Mouse (Mus musculus): ENCODE measurements around the gene Hsd11b1. TPM values are rescaled to one million over a fixed set of nuclear protein-coding genes. Genes with fewer than 3 reads are reported as not detected.

The Hsd11b1 gene
- polyA plus RNA-seq, 1 experiment from 2014 or later: 1.3 TPM

- ATAC-seq (ENCODE audit: low FRiP score, low read depth): peak; percentile 57
- no peaks in the 10 kb centered on the region for H3K36me3 ChIP-seq
- H3K4me1 ChIP-seq: no peaks in the 10 kb centered on the region
- H3K27ac ChIP-seq: no peak overlapping the region
- H3K4me3 ChIP-seq: no peak overlapping the region
- H3K27me3 ChIP-seq: no peaks in the 10 kb centered on the region
- 73% methylated on average over 5 of the region's 5 CpGs for WGBS
- no peak overlapping the region for H3K9ac ChIP-seq
- no peak overlapping the region for H3K4me2 ChIP-seq (replicated peaks)
- H3K9me3 ChIP-seq: no peaks in the 10 kb centered on the region
These were observed 49.8 kb downstream of the Hsd11b1 start for GRCm38 (mm10) chr1:193214053-193214452.

- H3K9me3 ChIP-seq: no peaks in the 10 kb centered on the region
- no peak overlapping the region for H3K27ac ChIP-seq
- H3K9ac ChIP-seq: no peak overlapping the region
- H3K27me3 ChIP-seq: no peaks in the 10 kb centered on the region
- WGBS: 75% methylated on average over 5 of the region's 5 CpGs
- ATAC-seq (ENCODE audit: low FRiP score, low read depth): no peak
- H3K4me2 ChIP-seq (replicated peaks): no peak overlapping the region
- H3K4me3 ChIP-seq: no peak overlapping the region
- H3K4me1 ChIP-seq: no peaks in the 10 kb centered on the region
- no peaks in the 10 kb centered on the region for H3K36me3 ChIP-seq
These were observed 52.5 kb downstream of the Hsd11b1 start for GRCm38 (mm10) chr1:193211371-193211770.

- no peak for ATAC-seq (ENCODE audit: low FRiP score, low read depth)
- H3K36me3 ChIP-seq: no peaks in the 10 kb centered on the region
- 27% methylated on average over 2 of the region's 2 CpGs for WGBS
These were observed 55.7 kb downstream of the Hsd11b1 start for GRCm38 (mm10) chr1:193208178-193208577.

GRCm38 (mm10) chr1:193207503-193207902 lies 56.4 kb downstream of the Hsd11b1 start, which contains the start of gene Lamb3:
TSS of gene Lamb3 (plus strand) at chr1:193207699.
- no peak within 1 kb of the TSS for H3K27ac ChIP-seq
- no peak for ATAC-seq (ENCODE audit: low FRiP score, low read depth)
- H3K4me1 ChIP-seq: no peaks in the 10 kb centered on the region
- H3K27me3 ChIP-seq: no peaks in the 10 kb centered on the region
- H3K9ac ChIP-seq: no peak within 1 kb of the TSS
- no peak within 1 kb of the TSS for H3K4me3 ChIP-seq
- no peaks in the 10 kb centered on the region for H3K9me3 ChIP-seq
- 95% methylated on average over 3 of the region's 3 CpGs for WGBS
- no peaks in the 10 kb centered on the region for H3K36me3 ChIP-seq
- H3K4me2 ChIP-seq (replicated peaks): no peak within 1 kb of the TSS

More at GRCm38 (mm10) chr1:193208178-193208577, 55.7 kb downstream of the Hsd11b1 start:
- H3K4me1 ChIP-seq: no peaks in the 10 kb centered on the region
- no peak overlapping the region for H3K9ac ChIP-seq
- no peak overlapping the region for H3K4me3 ChIP-seq
- H3K9me3 ChIP-seq: no peaks in the 10 kb centered on the region
- H3K27ac ChIP-seq: no peak overlapping the region
- H3K4me2 ChIP-seq (replicated peaks): no peak overlapping the region
- no peaks in the 10 kb centered on the region for H3K27me3 ChIP-seq

GRCm38 (mm10) chr1:193205431-193205830 lies 58.4 kb downstream of the Hsd11b1 start:
- no peaks in the 10 kb centered on the region for H3K27me3 ChIP-seq
- ATAC-seq (ENCODE audit: low FRiP score, low read depth): no peak
- WGBS: 86% methylated on average over 2 of the region's 2 CpGs

GRCm38 (mm10) chr1:193203821-193204220 lies 60.1 kb downstream of the Hsd11b1 start:
- Histone ChIP-seq H3K9me3 (no peaks in the 10 kb centered on the region), H3K27ac (no peak overlapping the region), H3K27me3 (no peaks in the 10 kb centered on the region), H3K9ac (no peak overlapping the region), H3K4me1 (no peaks in the 10 kb centered on the region), H3K36me3 (no peaks in the 10 kb centered on the region), H3K4me3 (no peak overlapping the region), H3K4me2 (replicated peaks) (no peak overlapping the region)
- no peak for ATAC-seq (ENCODE audit: low FRiP score, low read depth)
- WGBS: 38% methylated on average over 2 of the region's 2 CpGs

More at GRCm38 (mm10) chr1:193205431-193205830, 58.4 kb downstream of the Hsd11b1 start:
- Histone ChIP-seq H3K9me3 (no peaks in the 10 kb centered on the region), H3K4me2 (replicated peaks) (no peak overlapping the region), H3K27ac (no peak overlapping the region), H3K9ac (no peak overlapping the region), H3K4me1 (no peaks in the 10 kb centered on the region), H3K36me3 (no peaks in the 10 kb centered on the region), H3K4me3 (no peak overlapping the region)

GRCm38 (mm10) chr1:193201383-193201778 lies 62.5 kb downstream of the Hsd11b1 start, which contains the start of gene Traf3ip3:
TSS of gene Traf3ip3 (minus strand) at chr1:193201703.
- Histone ChIP-seq H3K36me3 (no peaks in the 10 kb centered on the region), H3K9me3 (no peaks in the 10 kb centered on the region), H3K4me3 (no peak within 1 kb of the TSS), H3K27ac (no peak within 1 kb of the TSS), H3K27me3 (no peaks in the 10 kb centered on the region), H3K9ac (no peak within 1 kb of the TSS), H3K4me2 (replicated peaks) (no peak within 1 kb of the TSS), H3K4me1 (no peaks in the 10 kb centered on the region)
- WGBS: 54% methylated on average over 5 of the region's 5 CpGs
- no peak for ATAC-seq (ENCODE audit: low FRiP score, low read depth)

GRCm38 (mm10) chr1:193200640-193201382 lies 63.1 kb downstream of the Hsd11b1 start:
- Histone ChIP-seq H3K36me3 (no peaks in the 10 kb centered on the region), H3K4me3 (no peak overlapping the region), H3K4me1 (no peaks in the 10 kb centered on the region), H3K9ac (no peak overlapping the region), H3K27ac (no peak overlapping the region), H3K27me3 (no peaks in the 10 kb centered on the region), H3K4me2 (replicated peaks) (no peak overlapping the region), H3K9me3 (no peaks in the 10 kb centered on the region)
- ATAC-seq (ENCODE audit: low FRiP score, low read depth): no peak
- 86% methylated on average over 8 of the region's 8 CpGs for WGBS

- no peaks in the 10 kb centered on the region for H3K9me3 ChIP-seq
- WGBS: 82% methylated on average over 2 of the region's 2 CpGs
- ATAC-seq (ENCODE audit: low FRiP score, low read depth): no peak
- no peaks in the 10 kb centered on the region for H3K4me1 ChIP-seq
- no peak overlapping the region for H3K27ac ChIP-seq
- H3K9ac ChIP-seq: no peak overlapping the region
- H3K36me3 ChIP-seq: no peaks in the 10 kb centered on the region
- H3K4me2 ChIP-seq (replicated peaks): no peak overlapping the region
- H3K27me3 ChIP-seq: no peaks in the 10 kb centered on the region
- H3K4me3 ChIP-seq: no peak overlapping the region
These were observed 65.6 kb downstream of the Hsd11b1 start for GRCm38 (mm10) chr1:193198312-193198711.

GRCm38 (mm10) chr1:193197494-193198205 lies 66.2 kb downstream of the Hsd11b1 start:
- Histone ChIP-seq H3K4me1 (no peaks in the 10 kb centered on the region), H3K36me3 (no peaks in the 10 kb centered on the region), H3K27me3 (no peaks in the 10 kb centered on the region), H3K27ac (no peak overlapping the region), H3K9ac (no peak overlapping the region), H3K4me3 (no peak overlapping the region), H3K4me2 (replicated peaks) (no peak overlapping the region), H3K9me3 (no peaks in the 10 kb centered on the region)
- no peak for ATAC-seq (ENCODE audit: low FRiP score, low read depth)
- 87% methylated on average over 18 of the region's 18 CpGs for WGBS

GRCm38 (mm10) chr1:193195169-193195810 lies 68.6 kb downstream of the Hsd11b1 start:
- Histone ChIP-seq H3K4me3 (no peak overlapping the region), H3K36me3 (no peaks in the 10 kb centered on the region), H3K27ac (no peak overlapping the region), H3K4me2 (replicated peaks) (no peak overlapping the region), H3K4me1 (peaks cover 13% of the 10 kb centered on the region), H3K9me3 (no peaks in the 10 kb centered on the region), H3K27me3 (no peaks in the 10 kb centered on the region), H3K9ac (no peak overlapping the region)
- ATAC-seq (ENCODE audit: low FRiP score, low read depth): no peak
- 58% methylated on average over 3 of the region's 3 CpGs for WGBS

Data from limb, embryonic 13.5 days (tissue).